Mouse (Mus musculus): Measurements from ENCODE around the gene Irf2. TPM values are rescaled to one million over a fixed set of nuclear protein-coding genes. Genes with fewer than 3 reads are reported as not detected.

Gene Irf2
- polyA plus RNA-seq, 1 experiment from 2014 or later = 13.7 TPM

- Histone ChIP-seq H3K27me3 (no peaks in the 10 kb centered on the region), H3K9me3 (replicated peaks) (no peaks in the 10 kb centered on the region), H3K36me3 (ENCODE audit: poor library complexity, severe bottlenecking) (peaks cover 13% of the 10 kb centered on the region), H3K9ac (no peak overlapping the region), H3K4me2 (no peak overlapping the region), H3K4me1 (peaks cover 11% of the 10 kb centered on the region; the same call in 1 of the 2 replicates), H3K27ac (no peak overlapping the region), H3K4me3 (no peak overlapping the region)
- no peak for ATAC-seq
- 95% methylated on average over 4 of the region's 4 CpGs for WGBS
Measured at GRCm38 (mm10) chr8:46840390-46840789, 100.9 kb downstream of the Irf2 start.

GRCm38 (mm10) chr8:46840791-46841190, 101.3 kb downstream of the Irf2 start:
- no peaks in the 10 kb centered on the region for H3K27me3 ChIP-seq
- no peak overlapping the region for H3K9ac ChIP-seq
- H3K36me3 ChIP-seq (ENCODE audit: poor library complexity, severe bottlenecking) = peaks cover 16% of the 10 kb centered on the region
- no peak overlapping the region for H3K4me2 ChIP-seq
- H3K4me1 ChIP-seq = peaks cover 7% of the 10 kb centered on the region; the same call in 1 of the 2 replicates
- H3K4me3 ChIP-seq = no peak overlapping the region
- no peaks in the 10 kb centered on the region for H3K9me3 ChIP-seq (replicated peaks)
- 70% methylated on average over 10 of the region's 10 CpGs for WGBS
- ATAC-seq = no peak
- no peak overlapping the region for H3K27ac ChIP-seq

GRCm38 (mm10) chr8:46842676-46843181, 103.2 kb downstream of the Irf2 start:
- H3K9me3 ChIP-seq (replicated peaks) = no peaks in the 10 kb centered on the region
- peaks cover 30% of the 10 kb centered on the region for H3K36me3 ChIP-seq (ENCODE audit: poor library complexity, severe bottlenecking)
- WGBS = 87% methylated on average over 5 of the region's 5 CpGs
- H3K27ac ChIP-seq = no peak overlapping the region
- ATAC-seq = no peak
- H3K27me3 ChIP-seq = no peaks in the 10 kb centered on the region
- H3K4me1 ChIP-seq = no peaks in the 10 kb centered on the region
- H3K4me3 ChIP-seq = no peak overlapping the region
- H3K9ac ChIP-seq = no peak overlapping the region
- H3K4me2 ChIP-seq = no peak overlapping the region

- ATAC-seq = no peak
- peaks cover 27% of the 10 kb centered on the region for H3K36me3 ChIP-seq (ENCODE audit: poor library complexity, severe bottlenecking)
- WGBS = 87% methylated on average over 4 of the region's 4 CpGs
Measured at GRCm38 (mm10) chr8:46843855-46844254, 104.3 kb downstream of the Irf2 start.

GRCm38 (mm10) chr8:46844371-46844973, 104.9 kb downstream of the Irf2 start:
- Histone ChIP-seq H3K4me1 (no peaks in the 10 kb centered on the region), H3K27ac (no peak overlapping the region), H3K4me3 (no peak overlapping the region), H3K9me3 (replicated peaks) (no peaks in the 10 kb centered on the region), H3K9ac (no peak overlapping the region), H3K4me2 (no peak overlapping the region), H3K36me3 (ENCODE audit: poor library complexity, severe bottlenecking) (peaks cover 24% of the 10 kb centered on the region), H3K27me3 (no peaks in the 10 kb centered on the region)
- no peak for ATAC-seq
- 93% methylated on average over 3 of the region's 3 CpGs for WGBS

More at GRCm38 (mm10) chr8:46843855-46844254, 104.3 kb downstream of the Irf2 start:
- Histone ChIP-seq H3K27me3 (no peaks in the 10 kb centered on the region), H3K4me1 (no peaks in the 10 kb centered on the region), H3K9me3 (replicated peaks) (no peaks in the 10 kb centered on the region), H3K9ac (no peak overlapping the region), H3K27ac (no peak overlapping the region), H3K4me3 (no peak overlapping the region), H3K4me2 (no peak overlapping the region)

GRCm38 (mm10) chr8:46844974-46845774, 105.6 kb downstream of the Irf2 start:
- H3K27ac ChIP-seq = no peak overlapping the region; the same call in 1 of the 2 replicates
- H3K4me3 ChIP-seq = no peak overlapping the region
- 75% methylated on average over 7 of the region's 7 CpGs for WGBS
- H3K4me2 ChIP-seq = no peak overlapping the region
- H3K27me3 ChIP-seq = no peaks in the 10 kb centered on the region
- peaks cover 22% of the 10 kb centered on the region for H3K36me3 ChIP-seq (ENCODE audit: poor library complexity, severe bottlenecking)
- H3K9me3 ChIP-seq (replicated peaks) = no peaks in the 10 kb centered on the region
- H3K4me1 ChIP-seq = no peaks in the 10 kb centered on the region
- no peak for ATAC-seq
- H3K9ac ChIP-seq = no peak overlapping the region

GRCm38 (mm10) chr8:46845891-46846290, 106.4 kb downstream of the Irf2 start:
- Histone ChIP-seq H3K4me3 (no peak overlapping the region), H3K27ac (no peak overlapping the region), H3K4me2 (no peak overlapping the region), H3K36me3 (ENCODE audit: poor library complexity, severe bottlenecking) (peaks cover 18% of the 10 kb centered on the region; the same call in 1 of the 2 replicates), H3K9me3 (replicated peaks) (no peaks in the 10 kb centered on the region), H3K27me3 (no peaks in the 10 kb centered on the region), H3K9ac (no peak overlapping the region), H3K4me1 (no peaks in the 10 kb centered on the region)
- WGBS = 96% methylated on average over 9 of the region's 9 CpGs
- no peak for ATAC-seq

GRCm38 (mm10) chr8:46846893-46847292, 107.4 kb downstream of the Irf2 start:
- H3K9ac ChIP-seq = no peak overlapping the region
- no peak overlapping the region for H3K4me2 ChIP-seq
- H3K4me3 ChIP-seq = no peak overlapping the region
- no peak for ATAC-seq
- H3K9me3 ChIP-seq (replicated peaks) = no peaks in the 10 kb centered on the region
- H3K36me3 ChIP-seq (ENCODE audit: poor library complexity, severe bottlenecking) = peaks cover 18% of the 10 kb centered on the region; the same call in 1 of the 2 replicates
- no peaks in the 10 kb centered on the region for H3K4me1 ChIP-seq
- no peak overlapping the region for H3K27ac ChIP-seq
- WGBS = 91% methylated on average over 5 of the region's 5 CpGs
- no peaks in the 10 kb centered on the region for H3K27me3 ChIP-seq

GRCm38 (mm10) chr8:46848011-46848641, 108.6 kb downstream of the Irf2 start:
- Histone ChIP-seq H3K4me1 (no peaks in the 10 kb centered on the region), H3K27ac (no peak overlapping the region), H3K36me3 (ENCODE audit: poor library complexity, severe bottlenecking) (peaks cover 18% of the 10 kb centered on the region; the same call in 1 of the 2 replicates), H3K4me2 (no peak overlapping the region), H3K27me3 (no peaks in the 10 kb centered on the region), H3K9me3 (replicated peaks) (no peaks in the 10 kb centered on the region), H3K4me3 (no peak overlapping the region), H3K9ac (no peak overlapping the region)
- WGBS = 91% methylated on average over 6 of the region's 6 CpGs
- ATAC-seq = no peak

- ATAC-seq = no peak
- WGBS = 92% methylated on average over 6 of the region's 6 CpGs
- H3K4me1 ChIP-seq = no peaks in the 10 kb centered on the region
- H3K4me3 ChIP-seq = no peak overlapping the region
- no peak overlapping the region for H3K27ac ChIP-seq
- peaks cover 18% of the 10 kb centered on the region; the same call in 1 of the 2 replicates for H3K36me3 ChIP-seq (ENCODE audit: poor library complexity, severe bottlenecking)
- no peak overlapping the region for H3K4me2 ChIP-seq
- no peak overlapping the region for H3K9ac ChIP-seq
- no peaks in the 10 kb centered on the region for H3K9me3 ChIP-seq (replicated peaks)
- no peaks in the 10 kb centered on the region for H3K27me3 ChIP-seq
Measured at GRCm38 (mm10) chr8:46848931-46849330, 109.4 kb downstream of the Irf2 start.

- WGBS = 38% methylated on average over 2 of the region's 2 CpGs
- H3K4me1 ChIP-seq = no peaks in the 10 kb centered on the region
Measured at GRCm38 (mm10) chr8:46849458-46849857, 109.9 kb downstream of the Irf2 start.

More at GRCm38 (mm10) chr8:46849458-46849857, 109.9 kb downstream of the Irf2 start:
- Histone ChIP-seq H3K4me2 (no peak overlapping the region), H3K27me3 (no peaks in the 10 kb centered on the region), H3K27ac (no peak overlapping the region), H3K9ac (no peak overlapping the region), H3K36me3 (ENCODE audit: poor library complexity, severe bottlenecking) (peaks cover 18% of the 10 kb centered on the region; the same call in 1 of the 2 replicates), H3K4me3 (no peak overlapping the region), H3K9me3 (replicated peaks) (no peaks in the 10 kb centered on the region)
- ATAC-seq = no peak
